Mouse (Mus musculus) MEL (cell line): ENCODE measurements around the gene Tmem214. TPM values are rescaled to one million over a fixed set of nuclear protein-coding genes. Genes with fewer than 3 reads are reported as not detected.

Experiments
- DNase-seq: peaks from one replicate; pipeline ENCODE4 v3.0.0; 2011; ENCODE audit warnings: low read depth, low spot score
- H3K27ac ChIP-seq: 2 replicates; pipeline ENCODE4 v1.5.1; 2012; ENCODE audit warnings: low read depth, mild to moderate bottlenecking, control low read depth, low read length, moderate library complexity; ENCODE audit not compliant: control insufficient read depth
- H3K27me3 ChIP-seq, 2 experiments: fragments of 150-350 bp in 1 of 2; sonication (generic) in 1 of 2; 2 replicates each; pipeline ENCODE4 v1.6.1; 2012; ENCODE audit warnings: low read length in 2 of 2, mild to moderate bottlenecking in 2 of 2, improper control_type of control experiment in 1 of 2, moderate library complexity in 1 of 2; ENCODE audit not compliant: insufficient read depth in 2 of 2, control insufficient read depth in 1 of 2
- H3K36me3 ChIP-seq, 2 experiments: 2 replicates each; pipeline ENCODE4 v1.6.1; 2012 to 2014; ENCODE audit warnings: low read length in 2 of 2, improper control_type of control experiment in 1 of 2, inconsistent platforms in 1 of 2, mild to moderate bottlenecking in 1 of 2; ENCODE audit not compliant: insufficient read depth in 2 of 2, control insufficient read depth in 1 of 2
- H3K4me1 ChIP-seq, 2 experiments: fragments of 150-350 bp in 1 of 2; sonication (generic) in 1 of 2; 2 replicates each; pipeline ENCODE4 v1.6.1; 2012; ENCODE audit warnings: low read length in 2 of 2, improper control_type of control experiment in 1 of 2, mild to moderate bottlenecking in 1 of 2; ENCODE audit not compliant: insufficient read depth in 2 of 2, control insufficient read depth in 1 of 2
- H3K4me3 ChIP-seq, 2 experiments: fragments of 150-350 bp in 1 of 2; sonication (generic) in 1 of 2; 2 replicates each; pipeline ENCODE4 v1.5.1; 2012; ENCODE audit warnings: low read depth in 2 of 2, low read length in 2 of 2, mild to moderate bottlenecking in 2 of 2, moderate library complexity in 2 of 2, control low read depth in 1 of 2, improper control_type of control experiment in 1 of 2; ENCODE audit not compliant: control insufficient read depth in 1 of 2, insufficient read depth in 1 of 2
- H3K79me2 ChIP-seq: 2 replicates; pipeline ENCODE4 v1.6.1; 2012; ENCODE audit warnings: mild to moderate bottlenecking, low read length, moderate library complexity; ENCODE audit not compliant: control insufficient read depth, poor library complexity, insufficient read depth
- H3K9ac ChIP-seq: 2 replicates; pipeline ENCODE4 v1.6.1; 2012; ENCODE audit warnings: low read depth, mild to moderate bottlenecking, control low read depth, low read length, moderate library complexity; ENCODE audit not compliant: control insufficient read depth, poor library complexity, severe bottlenecking
- H3K9me3 ChIP-seq: fragments of 150-350 bp; sonication (generic); replicated peaks from 2 replicates; pipeline ENCODE4 v1.6.1; 2012; ENCODE audit warnings: mild to moderate bottlenecking, low read length, improper control_type of control experiment, moderate library complexity; ENCODE audit not compliant: insufficient read depth
- BHLHE40 ChIP-seq: IDR thresholded peaks from 2 replicates; pipeline ENCODE4 v1.6.1; 2012; ENCODE audit warnings: low read depth, mild to moderate bottlenecking, inconsistent platforms, low read length, improper control_type of control experiment, borderline replicate concordance
- CHD1 ChIP-seq: IDR thresholded peaks from 2 replicates; pipeline ENCODE4 v1.6.1; 2012; ENCODE audit warnings: low read depth, mild to moderate bottlenecking, inconsistent platforms, low read length, improper control_type of control experiment
- CHD2 ChIP-seq: IDR thresholded peaks from 2 replicates; pipeline ENCODE4 v1.6.1; 2011; ENCODE audit warnings: low read length, improper control_type of control experiment
- ELF1 ChIP-seq: IDR thresholded peaks from 2 replicates; pipeline ENCODE4 v1.6.1; 2014; ENCODE audit warnings: low read depth, mild to moderate bottlenecking, inconsistent platforms, low read length, improper control_type of control experiment, moderate library complexity
- EP300 ChIP-seq, 2 experiments: IDR thresholded peaks; 2 replicates each; pipeline ENCODE4 v1.6.1; 2011; ENCODE audit warnings: improper control_type of control experiment in 2 of 2, low read length in 2 of 2, low read depth in 1 of 2, mild to moderate bottlenecking in 1 of 2
- ETS1 ChIP-seq: IDR thresholded peaks from 2 replicates; pipeline ENCODE4 v1.6.1; 2012; ENCODE audit warnings: low read depth, mild to moderate bottlenecking, inconsistent platforms, low read length, improper control_type of control experiment, moderate library complexity
- GABPA ChIP-seq: IDR thresholded peaks from 2 replicates; pipeline ENCODE4 v1.6.1; 2012; ENCODE audit warnings: low read depth, mild to moderate bottlenecking, inconsistent platforms, low read length, improper control_type of control experiment, moderate library complexity
- GATA1 ChIP-seq: IDR thresholded peaks from 2 replicates; pipeline ENCODE4 v1.6.1; 2011; ENCODE audit warnings: low read depth, low read length, improper control_type of control experiment
- HCFC1 ChIP-seq: IDR thresholded peaks from 2 replicates; pipeline ENCODE4 v1.6.1; 2012; ENCODE audit warnings: low read depth, mild to moderate bottlenecking, inconsistent platforms, low read length, improper control_type of control experiment, moderate library complexity
- KAT2A ChIP-seq: conservative IDR thresholded peaks from 2 replicates; pipeline ENCODE4 v1.6.1; 2012; ENCODE audit warnings: low read depth, low read length, improper control_type of control experiment, inconsistent platforms
- MAX ChIP-seq: IDR thresholded peaks from 2 replicates; pipeline ENCODE4 v1.6.1; 2011; ENCODE audit warnings: low read length, improper control_type of control experiment
- MAZ ChIP-seq: IDR thresholded peaks from 2 replicates; pipeline ENCODE4 v1.6.1; 2012; ENCODE audit warnings: low read depth, mild to moderate bottlenecking, inconsistent platforms, low read length, improper control_type of control experiment
- MEF2A ChIP-seq: IDR thresholded peaks from 2 replicates; pipeline ENCODE4 v1.6.1; 2014; ENCODE audit warnings: low read depth, mild to moderate bottlenecking, inconsistent platforms, low read length, improper control_type of control experiment; ENCODE audit not compliant: poor library complexity, insufficient replicate concordance, severe bottlenecking; ENCODE audit errors: extremely low read depth
- MXI1 ChIP-seq: IDR thresholded peaks from 2 replicates; pipeline ENCODE4 v1.6.1; 2011; ENCODE audit warnings: mild to moderate bottlenecking, low read depth, low read length, improper control_type of control experiment
- MYB ChIP-seq: IDR thresholded peaks from 2 replicates; pipeline ENCODE4 v1.6.1; 2011; ENCODE audit warnings: mild to moderate bottlenecking, low read depth, low read length, improper control_type of control experiment
- NELFE ChIP-seq: IDR thresholded peaks from 2 replicates; pipeline ENCODE4 v1.6.1; 2011; ENCODE audit warnings: low read depth, low read length, improper control_type of control experiment
- POLR2A ChIP-seq, 2 experiments: IDR thresholded peaks; 2 replicates each; pipeline ENCODE4 v1.6.1; 2011 to 2012; ENCODE audit warnings: low read length in 2 of 2, mild to moderate bottlenecking in 2 of 2, control low read depth in 1 of 2, improper control_type of control experiment in 1 of 2, low read depth in 1 of 2, moderate library complexity in 1 of 2; ENCODE audit not compliant: control insufficient read depth in 1 of 2, insufficient read depth in 1 of 2, poor library complexity in 1 of 2
- POLR2AphosphoS2 ChIP-seq: IDR thresholded peaks from 2 replicates; pipeline ENCODE4 v1.6.1; 2011; ENCODE audit warnings: low read length, improper control_type of control experiment
- POLR2AphosphoS5 ChIP-seq: IDR thresholded peaks from 2 replicates; pipeline ENCODE4 v1.6.1; 2012; ENCODE audit warnings: low read depth, borderline replicate concordance, mild to moderate bottlenecking, inconsistent platforms, low read length, moderate library complexity, mixed read lengths
- RAD21 ChIP-seq: IDR thresholded peaks from 2 replicates; pipeline ENCODE4 v1.6.1; 2011; ENCODE audit warnings: mild to moderate bottlenecking, low read depth, low read length, improper control_type of control experiment
- RCOR1 ChIP-seq: IDR thresholded peaks from 2 replicates; pipeline ENCODE4 v1.6.1; 2012; ENCODE audit warnings: low read depth, mild to moderate bottlenecking, inconsistent platforms, low read length, improper control_type of control experiment
- SMC3 ChIP-seq: IDR thresholded peaks from 2 replicates; pipeline ENCODE4 v1.6.1; 2011; ENCODE audit warnings: low read depth, low read length, improper control_type of control experiment
- TAL1 ChIP-seq: IDR thresholded peaks from 2 replicates; pipeline ENCODE4 v1.6.1; 2012; ENCODE audit warnings: mild to moderate bottlenecking, inconsistent platforms, low read length, moderate library complexity, mixed read lengths
- TBP ChIP-seq: IDR thresholded peaks from 2 replicates; pipeline ENCODE4 v1.8.0; 2011; ENCODE audit warnings: low read depth, low read length, improper control_type of control experiment
- TCF12 ChIP-seq: IDR thresholded peaks from 2 replicates; pipeline ENCODE4 v1.6.1; 2014; ENCODE audit warnings: low read depth, mild to moderate bottlenecking, inconsistent platforms, low read length, improper control_type of control experiment, moderate library complexity
- UBTF ChIP-seq: IDR thresholded peaks from 2 replicates; pipeline ENCODE4 v1.6.1; 2012; ENCODE audit warnings: low read depth, mild to moderate bottlenecking, inconsistent platforms, low read length, improper control_type of control experiment, moderate library complexity, borderline replicate concordance; ENCODE audit not compliant: insufficient read depth
- USF1 ChIP-seq: IDR thresholded peaks from 2 replicates; pipeline ENCODE4 v1.6.1; 2014; ENCODE audit warnings: low read depth, mild to moderate bottlenecking, inconsistent platforms, low read length, improper control_type of control experiment, moderate library complexity
- USF2 ChIP-seq, 2 experiments: IDR thresholded peaks; 2 replicates each; pipeline ENCODE4 v1.6.1; 2011 to 2012; ENCODE audit warnings: improper control_type of control experiment in 2 of 2, low read length in 2 of 2, borderline replicate concordance in 1 of 2, inconsistent platforms in 1 of 2, low read depth in 1 of 2, mild to moderate bottlenecking in 1 of 2; ENCODE audit not compliant: insufficient read depth in 1 of 2
- ZC3H11A ChIP-seq: IDR thresholded peaks from 2 replicates; pipeline ENCODE4 v1.6.1; 2012; ENCODE audit warnings: low read depth, mild to moderate bottlenecking, inconsistent platforms, low read length, improper control_type of control experiment
- ZKSCAN1 ChIP-seq: IDR thresholded peaks from 2 replicates; pipeline ENCODE4 v1.6.1; 2012; ENCODE audit warnings: low read depth, mild to moderate bottlenecking, inconsistent platforms, low read length, improper control_type of control experiment, moderate library complexity
- ZMIZ1 ChIP-seq: IDR thresholded peaks from 2 replicates; pipeline ENCODE4 v1.6.1; 2012; ENCODE audit warnings: low read depth, mild to moderate bottlenecking, inconsistent platforms, low read length, improper control_type of control experiment, moderate library complexity
- polyA plus RNA-seq, 2 experiments: library from polyadenylated mRNA; stranded (reverse) in 1 of 2; unstranded in 1 of 2; fragments of >175 nt in 1 of 2; fragments of >200 nt in 1 of 2; gene quantifications; 2 replicates each; pipeline versions ENCODE4 v1.2.1 to v1.2.4; 2012; ENCODE audit warnings: low replicate concordance in 2 of 2, low read depth in 1 of 2; ENCODE audit not compliant: insufficient read length in 2 of 2, insufficient read depth in 1 of 2, missing spikeins in 1 of 2
- total RNA-seq: library from RNA; depleted of rRNA; stranded (reverse); fragments of 300-350 nt; gene quantifications from 2 replicates; pipeline ENCODE4 v1.2.3, GENCODE M21; 2012

Gene Tmem214
- total and polyA plus RNA-seq, 3 experiments: 50.5 to 170 (median 101) TPM

DNA sequence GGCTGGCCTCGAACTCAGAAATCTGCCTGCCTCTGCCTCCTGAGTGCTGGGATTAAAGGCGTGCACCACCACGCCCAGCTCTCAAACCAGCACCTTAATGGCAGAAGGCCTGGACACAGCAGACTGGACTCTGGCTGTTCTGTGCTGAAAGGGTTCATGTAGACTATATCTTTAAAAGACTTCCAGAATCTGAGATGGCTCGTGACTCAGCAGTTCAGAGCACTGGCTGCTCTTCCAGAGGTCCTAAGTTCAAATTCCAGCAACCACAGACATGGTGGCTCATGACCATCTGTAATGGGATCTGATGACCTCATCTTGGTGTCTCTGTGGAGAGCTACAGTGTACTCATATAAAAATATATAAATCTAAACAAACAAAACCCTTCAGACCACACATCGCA, 34.0 kb downstream of the Tmem214 start:
- H3K27me3 ChIP-seq: no peaks in the 10 kb centered on the region
- H3K79me2 ChIP-seq: peaks cover 12% of the 10 kb centered on the region
- H3K4me3 ChIP-seq: no peak overlapping the region
- TF ChIP-seq TBP (no peak), ZMIZ1 (peak; percentile 57; the same call in 1 of the 2 replicates)
- peaks cover 11 to 13% of the 10 kb centered on the region in 2 experiments for H3K36me3 ChIP-seq
- H3K27ac ChIP-seq: no peak overlapping the region
- H3K9me3 ChIP-seq: no peaks in the 10 kb centered on the region
- no peak for DNase-seq
- peaks cover 0 to 7% of the 10 kb centered on the region in 2 experiments; a peak in 3 of 4 replicates for H3K4me1 ChIP-seq
- no peak overlapping the region for H3K9ac ChIP-seq

DNA sequence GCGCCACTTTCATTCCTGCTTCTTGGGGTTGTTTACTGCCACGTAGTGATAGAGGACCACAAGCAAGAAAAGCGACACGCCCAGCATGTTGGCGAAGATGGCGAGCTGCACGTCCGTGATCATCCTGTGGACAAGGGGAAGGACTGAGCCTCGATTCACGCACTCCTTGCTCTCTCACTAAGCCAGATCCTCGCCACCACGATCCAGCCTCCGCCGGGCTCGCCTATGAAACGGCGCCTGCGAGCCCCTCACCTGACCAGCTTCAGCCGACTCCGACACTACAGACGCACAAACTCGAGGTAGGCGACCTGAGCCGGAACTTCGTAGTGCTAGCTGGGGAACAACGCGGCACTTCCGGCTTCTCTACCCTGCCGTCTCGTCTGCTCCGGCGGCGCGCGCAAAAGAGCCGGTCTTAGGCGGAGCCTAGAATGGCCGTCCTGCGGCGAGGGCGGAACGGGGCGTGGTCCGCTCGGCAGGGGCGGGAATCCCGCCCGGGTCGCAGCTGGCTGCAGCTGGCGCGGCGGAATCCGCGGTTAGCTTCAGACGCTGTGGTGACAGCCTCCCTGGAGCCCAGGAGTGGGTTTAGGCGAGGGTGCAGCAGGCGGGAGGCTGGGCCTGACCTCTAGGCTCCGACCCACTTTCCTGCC, 39.7 kb downstream of the Tmem214 start, which contains the start of gene Ost4:
Ost4 (minus strand) TSS at position 376 of the 647 bp plus-strand sequence.
- Histone ChIP-seq H3K79me2 (peaks cover 18% of the 10 kb centered on the region), H3K4me3 (peak within 1 kb of the TSS; percentile 76 to 77), H3K27me3 (no peaks in the 10 kb centered on the region), H3K36me3 (peaks cover 4 to 8% of the 10 kb centered on the region in 2 experiments), H3K9me3 (no peaks in the 10 kb centered on the region), H3K27ac (peak within 1 kb of the TSS; percentile 52), H3K9ac (peak within 1 kb of the TSS; percentile 73), H3K4me1 (peaks cover 3 to 20% of the 10 kb centered on the region in 2 experiments; a peak in 3 of 4 replicates)
- DNase-seq: peak; percentile 99
- no peak for TF ChIP-seq MEF2A
- peak; percentile 97 for TF ChIP-seq ELF1
- TF ChIP-seq USF2 (IDR thresholded peaks at IDR 0.05; ENCODE audit: borderline replicate concordance in 1 of 2, insufficient read depth in 1 of 2, low read depth in 1 of 2, low read length in 2 of 2): no peak
- TF ChIP-seq MXI1: peak; percentile 92
- no peak for TF ChIP-seq EP300 (IDR thresholded peaks at IDR 0.05; ENCODE audit: low read depth in 1 of 2, low read length in 2 of 2)
- no peak for TF ChIP-seq POLR2AphosphoS5
- TF ChIP-seq TAL1: no peak
- TF ChIP-seq GATA1: no peak
- peak; percentile 75 for TF ChIP-seq ETS1
- peak; percentile 99 for TF ChIP-seq NELFE
- TF ChIP-seq HCFC1: peak; percentile 98
- TF ChIP-seq ZKSCAN1: no peak
- no peak for TF ChIP-seq UBTF
- peak; percentile 59 for TF ChIP-seq MAX
- no peak for TF ChIP-seq ZC3H11A
- peak; percentile 30; the same call in 1 of the 2 replicates for TF ChIP-seq MAZ
- no peak for TF ChIP-seq MYB
- TF ChIP-seq TCF12: peak; percentile 49
- peak; percentile 28; the same call in 1 of the 2 replicates for TF ChIP-seq GABPA
- no peak for TF ChIP-seq CHD2
- peak; percentile 2; the same call in 1 of the 2 replicates for TF ChIP-seq SMC3
- peak; percentile 99 for TF ChIP-seq POLR2AphosphoS2
- TF ChIP-seq USF1: peak; percentile 30; the same call in 1 of the 2 replicates
- TF ChIP-seq RAD21: no peak
- TF ChIP-seq RCOR1: no peak
- peak; percentile 98 for TF ChIP-seq POLR2A (IDR thresholded peaks at IDR 0.05; ENCODE audit: control insufficient read depth in 1 of 2, insufficient read depth in 1 of 2, low read depth in 1 of 2, low read length in 2 of 2, poor library complexity in 1 of 2)
- no peak for TF ChIP-seq BHLHE40
- peak; percentile 88 for TF ChIP-seq TBP
- no peak for TF ChIP-seq CHD1
- no peak; the same call in 1 of the 2 replicates for TF ChIP-seq KAT2A
